Mouse (Mus musculus) c-Kit-positive CD71-negative TER-119-negative erythroid progenitor cells, embryonic 14.5 days (primary cell): ENCODE data around the gene Cdc42se2.

Source experiments
- DNase-seq: peaks from one replicate; pipeline ENCODE4 v3.0.0-alpha.2; 2013; ENCODE audit warnings: low read depth

Gene Cdc42se2

DNA sequence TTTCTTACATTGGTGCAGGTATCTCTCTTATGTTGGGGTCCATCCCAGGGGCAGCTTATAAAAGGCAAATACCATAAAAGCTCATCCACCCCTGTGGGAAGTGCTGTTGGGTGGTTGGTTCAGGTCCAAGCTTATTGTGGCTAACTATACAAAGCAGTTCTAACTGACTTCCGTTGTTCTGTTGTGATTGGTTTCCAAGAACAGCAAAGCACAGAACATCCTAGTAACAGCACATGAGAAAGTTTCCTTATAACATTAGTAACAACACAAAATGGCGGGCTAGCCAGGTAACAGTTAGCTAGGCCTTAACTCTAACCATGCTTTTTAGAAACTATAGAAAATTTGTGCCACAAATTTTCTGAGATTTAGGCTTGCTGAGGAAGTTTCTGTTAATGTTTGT, 79.3 kb downstream of the Cdc42se2 start:
- DNase-seq = no peak

DNA sequence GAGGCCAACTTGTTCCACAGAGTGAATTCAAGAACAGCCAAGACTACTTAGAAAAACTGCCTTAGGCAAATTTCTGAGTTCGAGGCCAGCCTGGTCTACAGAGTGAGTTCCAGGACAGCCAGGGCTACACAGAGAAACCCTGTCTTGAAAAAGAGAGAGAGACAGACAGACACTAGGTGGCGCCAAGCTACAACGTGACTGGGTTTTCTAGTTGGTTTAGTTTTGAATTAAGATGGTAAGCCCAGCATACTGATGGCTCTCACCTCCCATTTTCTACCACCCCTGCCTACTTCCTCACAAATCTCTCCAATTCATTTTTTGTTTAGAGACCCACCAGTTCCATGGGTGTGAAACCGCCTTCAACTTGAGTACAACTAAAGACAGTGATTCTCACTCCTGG, 84.2 kb downstream of the Cdc42se2 start:
- peak; percentile 63 for DNase-seq

DNA sequence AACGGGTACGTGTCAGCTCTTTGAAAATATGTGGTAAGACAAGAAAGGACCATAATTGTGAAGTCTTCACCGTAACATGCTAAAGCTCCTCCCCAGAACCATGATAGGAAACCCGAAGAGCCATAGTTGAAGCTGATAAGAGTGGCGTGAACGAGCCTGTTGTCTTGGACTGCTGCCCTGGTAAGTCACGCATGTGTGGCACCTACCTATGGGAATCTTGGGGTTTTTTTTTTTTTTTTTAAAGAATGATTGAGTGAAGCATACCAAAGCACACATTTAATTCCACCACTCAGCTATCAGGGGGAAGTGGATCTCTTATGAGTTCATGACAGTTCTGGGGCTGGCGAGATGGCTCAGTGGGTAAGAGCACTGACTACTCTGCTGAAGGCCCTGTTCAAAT, 85.6 kb downstream of the Cdc42se2 start:
- no peak for DNase-seq

DNA sequence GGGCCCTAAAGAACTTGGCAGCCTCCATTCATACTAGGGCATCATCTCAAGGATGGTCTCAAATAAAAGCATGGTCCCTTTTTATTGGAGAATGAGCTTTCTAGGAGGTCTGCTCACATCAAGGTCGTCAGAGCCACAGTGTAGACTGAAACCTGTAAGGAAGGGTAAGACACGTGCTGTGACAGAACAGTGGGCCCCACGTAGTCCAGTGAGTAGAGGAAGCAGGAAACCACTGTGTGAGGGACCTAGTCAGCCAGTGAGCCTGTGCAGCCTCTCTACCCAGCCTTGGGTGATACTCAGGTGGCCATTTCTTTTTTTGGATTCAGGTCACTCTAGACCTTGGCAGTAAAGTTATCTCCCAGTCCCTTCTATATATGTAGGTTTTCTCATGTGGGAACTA, 87.5 kb downstream of the Cdc42se2 start:
- no peak for DNase-seq

DNA sequence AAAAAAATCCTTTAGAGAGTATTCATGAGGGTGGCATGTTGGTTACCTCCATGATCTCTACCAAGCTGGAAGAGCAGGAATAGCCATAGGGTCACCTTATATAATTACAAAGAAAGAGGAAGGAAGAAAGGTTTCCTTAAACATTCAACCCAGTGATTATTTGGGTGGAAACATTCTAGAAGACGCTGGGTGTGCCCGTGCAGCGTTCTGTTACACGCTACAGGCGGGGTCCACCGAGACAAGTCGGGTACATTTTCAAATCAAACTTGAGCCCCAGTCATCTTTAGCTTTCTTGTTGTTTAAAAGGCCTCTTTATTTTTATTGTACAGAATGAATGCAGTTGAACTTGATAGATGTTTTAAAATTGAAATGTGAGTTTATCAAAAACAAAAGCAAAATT, 88.8 kb downstream of the Cdc42se2 start:
- no peak for DNase-seq

DNA sequence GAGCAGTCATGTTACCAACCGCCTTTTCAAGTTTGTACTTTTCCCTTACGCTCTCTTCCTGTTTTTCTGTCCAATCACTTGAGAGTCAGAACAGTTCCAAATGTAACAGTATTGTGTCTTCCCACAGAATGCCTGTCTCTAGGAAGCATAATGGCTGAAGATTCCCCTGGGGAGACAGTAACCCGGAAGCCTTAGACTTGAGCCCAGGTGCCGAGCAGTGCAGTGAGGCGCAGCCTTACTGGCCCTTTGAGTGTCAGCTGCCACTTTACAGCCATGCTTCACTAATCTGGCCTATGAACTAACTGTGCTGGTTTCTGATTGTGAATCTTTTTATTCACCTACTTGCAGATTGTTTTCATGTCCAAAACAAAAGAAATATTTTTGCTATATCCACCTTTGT, 89.9 kb downstream of the Cdc42se2 start:
- DNase-seq = no peak

DNA sequence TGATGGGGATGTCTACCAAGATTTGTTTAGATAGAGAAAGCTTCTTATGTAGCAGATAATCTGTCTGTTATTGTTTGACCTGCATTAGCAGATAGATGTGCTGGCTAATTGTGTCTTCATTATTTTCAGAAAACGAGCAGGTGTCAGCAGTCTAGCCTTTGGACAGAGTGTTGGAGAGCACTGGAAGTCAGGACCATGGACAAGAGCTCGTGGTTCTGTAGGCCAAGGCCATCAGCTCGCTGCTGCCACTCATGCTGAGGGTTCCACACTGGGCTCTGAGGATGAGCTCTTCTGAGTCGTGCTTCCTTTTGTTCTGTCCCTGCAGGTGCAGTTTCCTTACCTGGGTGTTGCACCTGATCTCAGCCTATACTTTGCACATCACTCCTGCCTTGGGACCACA, 91.5 kb downstream of the Cdc42se2 start:
- no peak for DNase-seq

DNA sequence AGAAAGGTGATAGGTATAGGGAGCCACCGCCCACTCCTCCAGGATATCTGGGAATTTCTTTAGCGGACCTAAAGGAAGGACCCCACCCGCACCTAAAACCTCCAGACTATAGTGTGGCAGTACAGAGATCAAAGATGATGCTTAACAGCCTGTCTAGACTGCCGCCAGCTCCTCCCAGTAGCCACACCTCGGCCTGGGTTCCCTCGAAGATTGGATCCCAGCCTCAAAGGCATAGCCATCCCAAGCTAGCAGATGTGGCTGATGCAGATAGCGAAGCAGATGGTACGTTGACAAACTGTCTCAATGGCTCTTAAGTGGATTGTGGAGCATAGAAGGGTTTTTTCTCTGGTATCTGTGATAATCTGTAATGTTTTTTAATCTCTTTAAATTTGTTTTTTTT, 93.2 kb downstream of the Cdc42se2 start:
- DNase-seq = no peak

DNA sequence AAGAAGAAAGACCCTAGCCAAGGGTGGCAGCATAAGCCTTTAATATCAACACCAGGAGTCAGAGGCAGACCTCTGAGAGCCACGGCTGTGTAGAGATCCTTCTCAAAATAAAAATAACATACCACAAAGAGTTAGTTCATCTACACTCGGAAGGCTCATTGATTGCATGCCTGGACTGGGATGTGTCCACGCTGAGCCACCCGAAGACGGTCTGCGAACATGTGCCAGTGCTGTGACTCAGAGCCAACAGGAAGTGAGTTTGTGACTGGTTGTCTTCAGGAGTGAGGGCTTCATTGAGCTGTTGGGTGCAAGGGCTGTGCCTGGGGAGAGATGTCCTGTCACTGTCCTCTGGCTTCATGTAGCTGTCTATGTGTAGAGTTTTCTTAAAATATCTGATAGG, 93.8 kb downstream of the Cdc42se2 start:
- DNase-seq = no peak

DNA sequence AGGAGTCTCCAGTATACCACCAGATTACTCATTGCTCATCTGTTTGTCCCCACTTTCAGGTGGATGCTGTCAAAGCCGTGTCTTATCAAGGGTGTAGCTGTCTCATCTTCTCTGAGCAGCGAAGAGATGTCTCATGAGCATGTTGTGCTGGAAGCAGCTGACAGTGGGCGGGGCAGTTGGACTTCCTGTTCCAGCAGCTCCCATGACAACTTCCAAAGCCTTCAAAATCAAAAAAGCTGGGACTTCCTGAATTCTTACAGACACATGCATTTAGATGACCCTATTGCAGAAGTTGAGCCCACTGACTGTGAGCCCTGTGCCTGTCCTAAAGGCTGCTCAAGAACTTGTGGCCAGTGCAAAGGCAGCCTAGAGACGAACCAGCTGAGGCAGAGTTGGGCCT, 96.3 kb downstream of the Cdc42se2 start:
- DNase-seq = no peak

DNA sequence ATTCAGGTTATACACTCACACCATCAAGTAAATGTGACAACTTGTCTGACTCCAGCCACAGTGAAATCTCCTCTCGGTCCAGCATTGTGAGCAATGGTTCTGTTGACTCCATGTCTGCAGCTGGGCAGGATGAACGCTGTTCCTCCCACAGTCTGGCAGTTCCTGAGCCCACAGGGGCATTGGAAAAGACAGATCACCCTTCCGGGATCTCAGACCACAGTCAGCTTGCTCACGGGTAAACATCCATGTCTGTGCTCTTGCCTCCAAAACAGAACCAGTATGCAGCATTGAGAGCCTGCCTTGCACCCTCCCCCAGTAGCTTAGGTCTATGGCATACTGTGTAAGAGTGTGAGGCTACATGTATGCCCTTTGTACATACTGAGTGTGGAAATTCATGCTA, 97.3 kb downstream of the Cdc42se2 start:
- DNase-seq = no peak

DNA sequence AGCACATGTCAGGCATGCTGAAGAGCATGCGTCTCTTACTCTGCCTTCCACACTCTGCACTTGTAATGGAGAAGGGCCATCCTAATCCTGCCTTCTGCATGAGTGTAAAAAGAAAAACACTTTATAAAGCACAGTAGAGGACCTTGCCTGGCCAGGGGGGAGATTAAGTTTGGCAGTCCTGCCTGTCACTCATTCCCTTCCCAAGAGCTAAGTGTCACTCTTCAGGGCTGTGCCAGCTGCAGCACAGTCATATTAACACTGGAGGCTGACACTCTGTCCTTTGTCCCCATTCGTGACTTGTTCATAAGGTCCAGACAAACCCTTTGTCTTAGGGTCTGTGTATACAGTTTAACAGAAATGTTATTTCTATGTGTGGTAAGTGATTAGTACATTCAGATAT, 102.6 kb downstream of the Cdc42se2 start:
- DNase-seq = no peak

DNA sequence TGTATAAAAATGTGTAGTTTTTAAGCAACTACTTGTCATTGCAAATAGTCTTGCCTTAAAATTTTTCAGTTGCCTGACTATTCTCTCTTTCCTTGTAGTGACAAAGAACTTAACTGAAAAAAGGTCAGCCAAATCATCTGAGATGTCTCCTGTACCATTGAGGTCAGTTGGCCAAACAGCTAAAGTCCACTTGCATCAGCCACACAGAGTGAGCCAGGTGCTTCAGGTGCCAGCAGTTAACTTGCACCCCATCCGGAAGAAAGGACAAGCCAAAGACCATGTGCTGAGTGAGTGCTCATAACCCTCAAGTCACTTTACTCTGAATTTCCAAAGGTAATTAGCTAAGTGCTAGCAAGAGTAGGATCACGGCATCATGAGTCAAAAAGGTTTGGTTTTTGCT, 108.3 kb downstream of the Cdc42se2 start:
- DNase-seq = no peak

DNA sequence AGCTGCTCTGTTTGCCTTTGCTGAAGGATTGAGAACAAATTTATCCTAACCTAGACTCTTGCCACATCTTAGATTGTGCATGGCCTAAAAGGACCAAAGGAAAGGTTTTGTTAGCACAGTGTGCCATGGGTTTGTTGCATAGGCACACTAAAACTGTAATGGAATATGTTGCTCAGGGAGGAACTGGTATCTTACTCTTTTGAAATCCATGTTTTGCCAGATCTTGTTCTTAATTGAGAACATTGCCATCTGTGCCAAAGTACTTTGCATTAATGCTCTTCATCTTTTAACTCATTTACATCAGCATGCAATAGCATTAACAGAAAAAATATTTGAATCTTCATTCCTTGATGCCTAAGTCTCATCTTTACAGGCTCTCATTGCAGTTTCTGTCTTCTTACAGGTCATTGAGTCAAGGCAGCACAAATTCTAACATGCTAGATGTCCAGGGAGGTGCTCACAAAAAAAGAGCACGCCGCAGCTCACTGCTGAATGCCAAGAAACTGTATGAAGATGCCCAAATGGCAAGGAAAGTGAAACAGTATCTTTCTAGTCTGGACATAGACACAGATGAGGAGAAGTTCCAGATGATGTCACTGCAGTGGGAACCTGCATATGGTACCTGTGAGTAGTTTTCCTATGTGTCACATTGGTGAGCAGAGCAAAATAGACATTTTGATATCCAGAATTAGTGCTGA, 111.5 kb downstream of the Cdc42se2 start:
- no peak for DNase-seq

DNA sequence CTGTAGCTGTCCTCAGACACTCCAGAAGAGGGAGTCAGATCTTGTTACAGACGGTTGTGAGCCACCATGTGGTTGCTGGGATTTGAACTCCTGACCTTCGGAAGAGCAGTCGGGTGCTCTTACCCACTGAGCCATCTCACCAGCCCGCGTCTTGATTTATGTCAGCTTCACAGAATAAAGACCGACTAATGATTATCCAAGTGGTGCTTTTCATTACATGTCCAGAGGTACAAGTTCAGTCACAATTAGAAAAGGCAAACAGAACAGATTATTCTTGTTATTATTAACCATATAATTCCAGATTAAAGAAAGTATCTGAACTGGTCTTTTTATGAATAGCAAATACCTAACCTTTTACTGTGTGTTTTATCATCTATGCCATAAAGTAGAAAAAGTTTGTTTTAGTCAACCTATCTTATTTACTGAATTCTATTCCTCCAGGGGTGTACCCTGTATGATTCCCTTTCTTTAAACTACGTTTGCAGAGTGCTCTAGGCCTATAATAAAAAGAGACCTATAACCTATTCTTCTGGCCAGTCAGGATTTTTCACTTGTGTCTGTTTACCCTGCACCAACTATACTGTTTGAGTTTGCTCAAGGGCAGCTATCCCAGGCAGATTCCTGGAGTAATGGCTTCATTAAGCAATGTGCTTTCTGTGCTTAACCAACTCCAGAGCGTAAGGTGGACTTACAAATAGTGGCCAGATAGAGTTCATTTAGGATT, 113.7 kb downstream of the Cdc42se2 start:
- no peak for DNase-seq
